Mouse (Mus musculus) MN1 (cell line): Measurements from ENCODE around the gene Pla2g2d.

Experiments used
- DNase-seq: peaks from one replicate; pipeline ENCODE4 v3.0.0-alpha.2; 2016; ENCODE audit warnings: low spot score

Pla2g2d gene

GRCm38 (mm10) chr4:138775435-138775834, at the start of gene Pla2g2d:
Gene Pla2g2d, plus strand, starts transcription at chr4:138775735.
- no peak for DNase-seq

GRCm38 (mm10) chr4:138725751-138726150, 49.8 kb upstream of the Pla2g2d start:
- no peak for DNase-seq

DNA sequence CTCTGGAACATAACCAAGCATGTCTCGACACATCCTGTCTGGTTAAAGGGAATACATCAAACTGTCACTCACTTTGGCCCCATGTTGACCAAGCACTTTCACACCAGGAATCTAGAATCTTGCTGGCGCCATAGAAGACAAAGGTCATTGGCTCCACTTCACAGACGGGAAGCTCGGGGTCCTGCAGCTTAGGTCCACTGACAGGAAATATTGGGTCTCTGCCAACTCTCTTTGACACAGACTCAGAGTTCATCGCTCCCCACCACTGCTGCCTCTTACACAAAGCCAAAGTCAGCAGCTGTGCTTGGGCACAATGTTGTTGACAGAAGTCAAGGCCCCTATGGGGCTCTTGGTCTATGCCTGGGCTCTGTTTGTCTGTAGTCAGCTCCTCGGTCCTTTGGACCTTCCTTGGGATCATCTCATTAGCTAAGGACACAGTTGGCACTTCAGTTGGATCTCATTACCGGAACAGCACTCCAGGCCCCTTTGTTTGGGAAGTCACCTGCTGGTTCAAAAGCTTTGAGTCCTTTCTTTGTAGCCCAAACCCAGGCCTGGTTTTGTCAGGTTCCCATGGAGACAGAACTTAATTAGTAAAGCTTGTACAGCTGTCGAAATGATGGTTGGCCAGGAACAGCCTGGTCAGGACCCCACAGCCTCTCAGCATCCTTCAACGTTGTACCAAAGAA, 46.4 kb upstream of the Pla2g2d start:
- peak; percentile 63 for DNase-seq

- no peak for DNase-seq
Observed at GRCm38 (mm10) chr4:138734105-138734504, 41.4 kb upstream of the Pla2g2d start.

DNA sequence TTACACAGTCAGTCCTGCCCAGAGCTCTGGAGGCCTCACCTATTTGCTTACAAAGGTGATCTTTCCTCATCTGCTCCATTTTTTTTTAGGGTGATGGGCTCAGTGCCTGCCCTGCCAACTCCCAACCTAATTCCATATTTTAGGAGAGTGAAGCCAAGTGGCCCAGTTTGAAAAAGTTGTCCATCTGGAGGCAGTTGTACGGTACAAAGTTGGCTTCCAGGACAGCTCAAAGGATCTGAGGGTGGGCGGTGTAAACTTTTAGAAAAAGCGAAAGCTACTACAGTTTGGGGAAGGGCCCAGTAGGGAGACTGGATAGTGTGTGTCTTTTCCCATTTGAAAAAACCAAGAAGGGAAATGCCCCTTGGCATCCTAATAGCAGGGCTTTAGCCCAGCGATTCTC, 40.7 kb upstream of the Pla2g2d start:
- no peak for DNase-seq

DNA sequence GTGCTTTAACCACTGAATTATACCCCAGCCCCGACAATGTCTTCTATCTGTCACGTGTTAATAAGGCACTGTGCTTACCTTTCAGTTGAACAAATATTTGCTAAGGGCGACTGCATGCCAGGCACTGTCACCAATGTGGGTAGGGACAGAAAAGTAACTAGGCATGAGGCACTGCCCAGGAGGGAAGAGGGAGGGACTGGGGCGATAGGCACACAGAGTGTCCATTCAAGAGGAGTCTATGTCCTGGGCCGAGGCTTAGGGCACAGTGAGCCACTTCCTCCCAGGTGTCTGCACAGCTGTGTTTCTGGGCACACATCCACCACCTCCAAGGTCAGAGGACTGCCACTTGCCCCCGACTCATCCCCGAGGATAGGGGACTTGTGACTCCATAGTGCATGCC, 38.5 kb upstream of the Pla2g2d start, which contains the start of gene Ubxn10:
Gene Ubxn10, minus strand, starts transcription at position 137 of the 400 bp plus-strand sequence.
- no peak for DNase-seq

DNA sequence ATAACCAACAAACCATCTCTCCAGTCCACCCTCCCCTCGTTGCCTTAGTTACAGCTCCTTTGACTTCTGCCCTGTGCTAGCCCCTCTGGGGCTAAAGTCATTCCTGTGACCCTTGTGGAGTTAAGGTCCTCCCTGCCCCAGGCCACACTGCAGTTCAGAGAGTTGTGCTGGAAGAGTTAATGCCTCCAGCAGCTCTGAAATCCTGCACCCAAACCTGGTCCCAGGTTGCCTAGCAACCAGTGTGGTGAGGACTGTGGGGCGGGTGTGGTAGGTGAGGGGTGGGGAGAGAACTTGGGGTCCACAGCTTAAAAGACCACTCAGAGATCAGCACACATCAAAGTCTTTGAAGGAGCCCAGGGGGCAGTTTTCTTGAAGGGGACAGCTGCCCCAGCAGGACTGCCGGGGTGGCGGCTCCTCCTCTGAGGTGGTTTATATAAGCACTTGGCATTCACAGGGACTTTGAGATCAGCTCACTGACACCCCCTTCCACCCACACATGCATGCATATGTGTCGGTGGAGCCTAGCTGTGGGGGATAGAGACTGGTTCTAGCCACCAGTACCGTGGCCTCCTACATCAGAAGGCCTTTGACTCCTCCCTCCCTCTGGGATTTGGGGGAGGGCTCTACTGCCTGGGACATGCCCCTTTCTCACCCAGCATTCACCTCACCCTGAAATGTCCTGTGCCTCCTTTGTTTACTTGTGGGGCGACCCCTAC, 36.2 kb upstream of the Pla2g2d start:
- DNase-seq: no peak

GRCm38 (mm10) chr4:138745884-138746283, 29.7 kb upstream of the Pla2g2d start:
- DNase-seq: peak; percentile 54

- DNase-seq: no peak
Observed at GRCm38 (mm10) chr4:138746866-138747265, 28.7 kb upstream of the Pla2g2d start.

DNA sequence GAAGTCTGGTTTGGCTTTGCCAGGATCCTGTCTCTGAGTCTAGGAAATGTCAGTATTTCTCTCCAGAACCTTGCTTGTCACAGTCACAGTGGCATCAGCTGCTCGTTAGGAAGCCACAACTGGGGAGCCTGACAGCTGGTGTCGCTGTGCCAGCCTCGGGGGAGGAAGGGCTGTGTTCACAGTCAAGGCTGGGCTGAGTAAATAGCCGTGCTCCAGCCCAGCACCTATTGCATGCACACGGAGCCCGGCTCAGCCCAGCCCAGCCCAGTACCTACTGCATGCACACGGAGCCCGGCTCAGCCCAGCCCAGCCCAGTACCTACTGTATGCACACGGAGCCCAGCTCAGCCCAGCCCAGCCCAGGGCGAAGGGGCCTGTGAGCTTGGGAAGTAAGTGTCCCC, 27.7 kb upstream of the Pla2g2d start:
- no peak for DNase-seq

DNA sequence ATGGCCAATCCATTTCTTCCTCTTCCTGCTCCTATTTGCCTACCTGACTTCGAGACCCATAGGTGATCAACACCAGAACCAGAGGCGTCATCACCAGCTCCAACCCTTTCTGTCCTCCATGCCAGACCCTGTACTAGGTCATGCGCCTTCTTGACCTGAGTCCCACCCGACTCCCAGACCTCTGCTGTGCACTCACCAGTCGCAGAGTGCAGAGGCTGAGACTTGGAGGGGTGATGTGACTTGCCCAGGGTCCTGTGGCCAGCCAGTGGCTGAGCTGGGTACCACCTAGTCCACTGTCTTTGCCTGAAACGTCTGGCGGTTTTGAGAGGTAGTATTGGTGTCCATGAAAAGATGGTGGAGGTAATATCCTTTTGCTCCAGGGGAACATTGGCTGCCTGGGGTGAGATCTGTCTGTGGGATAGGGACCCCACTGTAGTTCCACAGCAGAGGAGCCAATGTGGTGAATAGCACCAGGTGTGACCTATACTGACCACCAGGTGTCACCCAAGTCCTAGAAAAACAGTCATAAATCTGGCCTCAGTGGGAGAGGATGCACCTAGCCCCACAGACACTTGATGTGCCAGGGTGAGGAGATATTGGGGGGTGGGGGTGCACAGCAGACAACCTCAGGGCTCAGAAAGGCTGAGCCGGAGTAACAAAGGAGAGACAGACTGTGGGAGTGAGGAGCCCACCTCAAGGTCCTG, 27.0 kb upstream of the Pla2g2d start:
- DNase-seq: peak; percentile 62

DNA sequence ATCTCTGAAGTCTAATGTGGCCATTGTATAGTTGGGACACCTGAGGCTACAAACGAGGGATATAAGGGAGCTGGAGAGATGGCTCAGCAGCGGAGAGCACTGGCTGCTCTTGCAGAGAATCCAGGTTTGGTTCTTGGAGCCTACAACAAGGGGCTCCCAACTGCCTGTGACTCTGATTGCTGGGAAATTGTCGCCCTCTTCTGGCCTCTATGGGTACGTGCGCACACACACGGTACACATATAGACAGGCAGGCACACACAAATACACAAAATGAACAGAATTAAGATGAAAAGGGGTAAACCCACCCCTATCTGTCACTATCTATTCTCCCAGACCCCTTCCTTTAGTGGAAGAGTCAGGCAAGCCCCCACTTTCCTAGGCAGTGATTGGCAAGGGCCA, 22.9 kb upstream of the Pla2g2d start:
- DNase-seq: no peak

DNA sequence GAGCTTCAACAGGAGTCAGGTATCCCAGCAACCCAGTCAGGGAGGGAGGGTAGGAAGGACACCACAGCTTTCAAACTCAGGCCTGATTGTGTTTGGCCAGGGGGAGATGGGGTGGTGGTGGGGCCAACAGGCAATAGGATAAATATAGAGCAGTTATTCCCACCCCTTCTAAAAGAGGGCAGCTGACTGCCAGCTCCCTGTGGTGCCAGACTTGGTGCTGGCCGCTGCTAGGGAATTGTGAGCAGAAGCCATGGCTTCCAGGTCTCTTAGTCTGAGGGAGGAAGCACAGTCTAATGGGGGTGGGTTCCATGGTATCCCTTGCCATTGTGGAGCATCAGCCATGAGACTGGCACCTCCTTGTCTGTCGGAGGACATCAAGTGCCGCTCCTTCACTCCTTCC, 21.9 kb upstream of the Pla2g2d start:
- no peak for DNase-seq

DNA sequence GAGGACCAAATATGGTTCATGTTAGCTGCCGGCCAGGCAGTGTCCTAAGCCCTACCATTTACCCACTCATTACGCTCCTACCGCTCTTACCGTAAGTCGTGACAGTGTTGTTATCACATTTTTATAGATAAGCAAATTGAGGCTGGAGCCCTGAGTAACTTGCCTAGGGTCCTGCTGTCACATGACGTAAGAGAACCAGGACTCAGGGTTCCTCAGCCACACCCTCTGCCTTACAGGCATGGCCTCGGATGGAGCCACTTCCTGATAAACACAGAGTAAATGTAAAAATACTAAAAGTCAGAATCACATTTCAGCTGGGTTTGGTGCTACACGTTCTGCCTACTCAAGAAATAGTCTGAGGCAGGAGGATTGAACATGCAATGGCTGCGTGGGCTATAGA, 21.1 kb upstream of the Pla2g2d start:
- no peak for DNase-seq

GRCm38 (mm10) chr4:138755439-138755838, 20.1 kb upstream of the Pla2g2d start:
- no peak for DNase-seq

DNA sequence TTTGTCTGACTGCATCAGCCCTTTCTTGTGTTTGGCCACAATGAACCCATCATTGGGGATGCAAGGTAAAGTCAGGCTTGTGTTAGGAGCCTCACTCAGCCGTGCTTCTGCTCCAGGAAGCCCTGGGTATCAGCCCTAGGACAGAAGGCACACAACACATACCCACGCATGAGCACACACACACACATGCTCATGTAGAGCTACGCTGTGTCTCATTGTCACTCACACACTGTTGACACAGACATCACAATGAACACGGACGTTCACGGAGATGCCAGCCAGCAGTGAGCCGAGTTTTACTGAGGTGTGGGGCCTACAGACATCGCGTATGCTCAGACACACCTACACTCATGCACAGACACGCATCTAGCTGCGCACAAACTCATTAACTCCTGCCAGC, 19.6 kb upstream of the Pla2g2d start:
- no peak for DNase-seq

DNA sequence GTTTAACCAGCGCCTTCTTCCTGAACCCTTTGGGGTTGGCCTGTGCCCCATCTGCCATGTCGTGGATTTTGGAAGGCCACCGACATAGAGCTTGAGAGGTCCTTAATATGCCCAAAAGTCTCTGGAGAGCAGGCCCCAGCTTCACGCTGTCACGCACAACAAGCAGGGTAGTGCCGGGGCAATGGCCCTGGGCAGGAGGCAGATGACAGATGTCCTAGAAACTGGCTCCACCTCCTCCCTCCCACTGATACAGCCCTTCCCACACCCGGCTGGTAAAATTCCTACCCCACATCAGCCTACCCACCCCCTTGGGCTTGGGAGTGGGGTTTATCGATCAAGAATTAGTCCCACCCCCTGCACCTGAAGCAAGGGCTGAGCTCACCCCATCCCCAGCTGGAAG, 18.1 kb upstream of the Pla2g2d start, which contains the start of gene Pla2g2f:
Gene Pla2g2f, minus strand, starts transcription at position 211 of the 400 bp plus-strand sequence.
- DNase-seq: no peak

DNA sequence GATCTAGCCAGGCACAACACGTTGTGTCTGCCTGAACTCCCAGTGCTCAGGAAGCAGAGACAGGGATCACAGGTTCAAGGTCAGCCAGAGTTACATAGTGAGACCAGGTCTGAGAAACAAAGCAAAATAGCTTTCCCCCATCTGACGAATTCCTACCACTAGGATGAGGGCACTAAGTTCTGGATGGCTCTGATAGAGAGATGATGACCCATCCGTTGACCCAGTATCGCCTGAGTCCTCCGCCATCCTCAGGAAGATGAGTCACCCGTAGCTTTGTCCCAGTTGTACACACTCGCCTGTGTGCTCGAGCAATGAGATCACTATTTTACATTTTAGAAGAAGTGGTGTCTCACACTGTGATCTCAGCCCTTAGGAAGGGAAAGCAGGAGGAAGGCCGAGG, 13.3 kb upstream of the Pla2g2d start:
- no peak for DNase-seq

DNA sequence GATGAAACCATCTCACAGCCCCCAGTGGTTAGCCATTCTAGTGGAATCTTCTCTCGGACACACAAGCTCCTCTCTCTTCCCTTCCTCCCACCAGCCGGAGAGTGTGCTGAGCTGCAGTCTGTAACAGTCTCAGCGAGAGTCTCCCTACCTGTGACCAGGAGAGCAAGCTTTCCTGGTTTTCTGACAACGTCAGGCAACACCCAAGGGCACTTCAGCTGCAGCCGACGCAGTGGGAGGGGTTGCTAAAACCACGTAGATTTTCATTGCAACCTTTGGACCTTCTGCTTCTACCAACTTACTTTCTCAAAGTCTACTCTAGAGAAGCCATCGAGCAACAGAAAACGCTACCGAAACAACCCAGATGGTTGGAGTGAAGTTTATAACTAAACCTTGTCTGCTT, 3.6 kb upstream of the Pla2g2d start:
- no peak for DNase-seq

DNA sequence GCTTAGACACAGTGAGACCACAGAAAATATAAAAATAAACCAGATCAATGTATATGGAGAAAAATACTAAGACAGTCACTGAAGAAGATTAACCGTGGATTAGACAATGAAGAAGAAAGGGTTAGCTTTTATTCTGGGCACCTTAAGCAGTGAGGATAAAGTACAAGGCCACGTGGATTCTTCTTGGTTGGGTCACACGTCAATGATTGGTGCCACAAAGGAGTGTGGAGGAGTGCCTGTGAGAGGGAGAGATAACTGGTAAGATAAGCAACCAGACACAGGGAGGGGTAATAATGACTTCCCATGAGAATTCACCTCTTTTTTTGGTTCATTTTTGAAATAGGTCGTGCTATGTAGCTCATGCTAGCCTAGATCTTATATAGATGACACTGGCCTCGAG, 3.1 kb upstream of the Pla2g2d start:
- DNase-seq: no peak

- peak; percentile 83 for DNase-seq
Observed at GRCm38 (mm10) chr4:138777417-138778407, 2.2 kb downstream of the Pla2g2d start.

GRCm38 (mm10) chr4:138780300-138780699, 4.8 kb downstream of the Pla2g2d start:
- DNase-seq: no peak
